Mouse (Mus musculus): ENCODE data around the gene Scin. TPM values are rescaled to one million over a fixed set of nuclear protein-coding genes. Genes with fewer than 3 reads are reported as not detected.

The Scin gene
- polyA plus RNA-seq, 1 experiment from 2014 or later = not detected

- no peak overlapping the region for H3K4me3 ChIP-seq (replicated peaks; ENCODE audit: low read length)
- ATAC-seq (ENCODE audit: low FRiP score) (no peak), DNase-seq (ENCODE audit: low spot score) (no peak)
- H3K27ac ChIP-seq = no peak overlapping the region
- no peak overlapping the region for H3K4me2 ChIP-seq (replicated peaks)
- H3K9ac ChIP-seq = no peak overlapping the region
- H3K27me3 ChIP-seq (ENCODE audit: control insufficient read depth, insufficient read depth, low read length) = no peaks in the 10 kb centered on the region
- 91% methylated on average over 8 of the region's 8 CpGs for WGBS
- no peaks in the 10 kb centered on the region for H3K9me3 ChIP-seq (ENCODE audit: control insufficient read depth, low read length)
- H3K4me1 ChIP-seq (replicated peaks; ENCODE audit: control insufficient read depth, insufficient read depth, low read length) = no peaks in the 10 kb centered on the region
- H3K36me3 ChIP-seq (replicated peaks; ENCODE audit: control insufficient read depth, insufficient read depth) = no peaks in the 10 kb centered on the region
Observed at GRCm38 (mm10) chr12:40152353-40153069, 18.5 kb upstream of the Scin start.

- no peak overlapping the region for H3K4me3 ChIP-seq (replicated peaks; ENCODE audit: low read length)
Observed at GRCm38 (mm10) chr12:40147319-40147718, 13.3 kb upstream of the Scin start.

GRCm38 (mm10) chr12:40146510-40146909 lies 12.5 kb upstream of the Scin start:
- ATAC-seq (ENCODE audit: low FRiP score) (no peak), DNase-seq (ENCODE audit: low spot score) (no peak)
- Histone ChIP-seq H3K9me3 (ENCODE audit: control insufficient read depth, low read length) (no peaks in the 10 kb centered on the region), H3K36me3 (replicated peaks; ENCODE audit: control insufficient read depth, insufficient read depth) (no peaks in the 10 kb centered on the region), H3K27ac (no peak overlapping the region), H3K9ac (no peak overlapping the region), H3K27me3 (ENCODE audit: control insufficient read depth, insufficient read depth, low read length) (no peaks in the 10 kb centered on the region), H3K4me3 (replicated peaks; ENCODE audit: low read length) (no peak overlapping the region), H3K4me1 (replicated peaks; ENCODE audit: control insufficient read depth, insufficient read depth, low read length) (no peaks in the 10 kb centered on the region), H3K4me2 (replicated peaks) (no peak overlapping the region)
- 81% methylated on average over 5 of the region's 5 CpGs for WGBS

More at GRCm38 (mm10) chr12:40147319-40147718, 13.3 kb upstream of the Scin start:
- ATAC-seq (ENCODE audit: low FRiP score) (no peak), DNase-seq (ENCODE audit: low spot score) (no peak)
- 88% methylated on average over 4 of the region's 4 CpGs for WGBS
- H3K9me3 ChIP-seq (ENCODE audit: control insufficient read depth, low read length) = no peaks in the 10 kb centered on the region
- H3K9ac ChIP-seq = no peak overlapping the region
- no peaks in the 10 kb centered on the region for H3K27me3 ChIP-seq (ENCODE audit: control insufficient read depth, insufficient read depth, low read length)
- H3K27ac ChIP-seq = no peak overlapping the region
- H3K4me1 ChIP-seq (replicated peaks; ENCODE audit: control insufficient read depth, insufficient read depth, low read length) = no peaks in the 10 kb centered on the region
- H3K4me2 ChIP-seq (replicated peaks) = no peak overlapping the region
- H3K36me3 ChIP-seq (replicated peaks; ENCODE audit: control insufficient read depth, insufficient read depth) = no peaks in the 10 kb centered on the region

- 87% methylated on average over 5 of the region's 5 CpGs for WGBS
Observed at GRCm38 (mm10) chr12:40140706-40141105, 6.7 kb upstream of the Scin start.

GRCm38 (mm10) chr12:40139484-40140245 lies 5.6 kb upstream of the Scin start:
- no peaks in the 10 kb centered on the region for H3K4me1 ChIP-seq (replicated peaks; ENCODE audit: control insufficient read depth, insufficient read depth, low read length)
- no peaks in the 10 kb centered on the region for H3K36me3 ChIP-seq (replicated peaks; ENCODE audit: control insufficient read depth, insufficient read depth)
- no peaks in the 10 kb centered on the region; the same call in 1 of the 2 replicates for H3K27me3 ChIP-seq (ENCODE audit: control insufficient read depth, insufficient read depth, low read length)
- H3K4me3 ChIP-seq (replicated peaks; ENCODE audit: low read length) = no peak overlapping the region
- no peak overlapping the region for H3K4me2 ChIP-seq (replicated peaks)
- ATAC-seq (ENCODE audit: low FRiP score) (no peak), DNase-seq (ENCODE audit: low spot score) (no peak)
- H3K9ac ChIP-seq = no peak overlapping the region
- H3K9me3 ChIP-seq (ENCODE audit: control insufficient read depth, low read length) = no peaks in the 10 kb centered on the region
- no peak overlapping the region for H3K27ac ChIP-seq
- 83% methylated on average over 8 of the region's 8 CpGs for WGBS

More at GRCm38 (mm10) chr12:40140706-40141105, 6.7 kb upstream of the Scin start:
- Histone ChIP-seq H3K36me3 (replicated peaks; ENCODE audit: control insufficient read depth, insufficient read depth) (no peaks in the 10 kb centered on the region), H3K9me3 (ENCODE audit: control insufficient read depth, low read length) (no peaks in the 10 kb centered on the region), H3K27me3 (ENCODE audit: control insufficient read depth, insufficient read depth, low read length) (no peaks in the 10 kb centered on the region), H3K4me3 (replicated peaks; ENCODE audit: low read length) (no peak overlapping the region), H3K4me2 (replicated peaks) (no peak overlapping the region), H3K27ac (no peak overlapping the region), H3K4me1 (replicated peaks; ENCODE audit: control insufficient read depth, insufficient read depth, low read length) (no peaks in the 10 kb centered on the region), H3K9ac (no peak overlapping the region)
- ATAC-seq (ENCODE audit: low FRiP score) (no peak), DNase-seq (ENCODE audit: low spot score) (no peak)

- no peak overlapping the region for H3K27ac ChIP-seq
- DNase-seq (ENCODE audit: low spot score) (no peak), ATAC-seq (ENCODE audit: low FRiP score) (no peak)
- peak overlapping the region; percentile 41 for H3K4me3 ChIP-seq (replicated peaks; ENCODE audit: low read length)
- H3K36me3 ChIP-seq (replicated peaks; ENCODE audit: control insufficient read depth, insufficient read depth) = no peaks in the 10 kb centered on the region
- H3K9me3 ChIP-seq (ENCODE audit: control insufficient read depth, low read length) = no peaks in the 10 kb centered on the region
- 0 out of 2 replicates have a peak overlapping the region, but pooled peaks have one; percentile 26 for H3K9ac ChIP-seq
- WGBS = 49% methylated on average over 11 of the region's 11 CpGs
- H3K27me3 ChIP-seq (ENCODE audit: control insufficient read depth, insufficient read depth, low read length) = peaks cover 30% of the 10 kb centered on the region
- peaks cover 9% of the 10 kb centered on the region for H3K4me1 ChIP-seq (replicated peaks; ENCODE audit: control insufficient read depth, insufficient read depth, low read length)
- peak overlapping the region; percentile 83 for H3K4me2 ChIP-seq (replicated peaks)
Observed at GRCm38 (mm10) chr12:40134529-40134928, 501 bp upstream of the Scin start.

- H3K9ac ChIP-seq = peak overlapping the region; percentile 31; the same call in 1 of the 2 replicates
- peak overlapping the region; percentile 41 for H3K4me3 ChIP-seq (replicated peaks; ENCODE audit: low read length)
- 21% methylated on average over 10 of the region's 10 CpGs for WGBS
- no peaks in the 10 kb centered on the region for H3K36me3 ChIP-seq (replicated peaks; ENCODE audit: control insufficient read depth, insufficient read depth)
- peak overlapping the region; percentile 83 for H3K4me2 ChIP-seq (replicated peaks)
- no peaks in the 10 kb centered on the region for H3K9me3 ChIP-seq (ENCODE audit: control insufficient read depth, low read length)
- peaks cover 30% of the 10 kb centered on the region for H3K27me3 ChIP-seq (ENCODE audit: control insufficient read depth, insufficient read depth, low read length)
- ATAC-seq (ENCODE audit: low FRiP score) (no peak; the same call in 1 of the 2 replicates), DNase-seq (ENCODE audit: low spot score) (no peak)
- H3K27ac ChIP-seq = no peak overlapping the region
- peaks cover 9% of the 10 kb centered on the region for H3K4me1 ChIP-seq (replicated peaks; ENCODE audit: control insufficient read depth, insufficient read depth, low read length)
Observed at GRCm38 (mm10) chr12:40133194-40133572, 845 bp downstream of the Scin start.

- Histone ChIP-seq H3K4me1 (replicated peaks; ENCODE audit: control insufficient read depth, insufficient read depth, low read length) (no peaks in the 10 kb centered on the region), H3K27ac (no peak overlapping the region), H3K27me3 (ENCODE audit: control insufficient read depth, insufficient read depth, low read length) (no peaks in the 10 kb centered on the region), H3K4me2 (replicated peaks) (no peak overlapping the region), H3K36me3 (replicated peaks; ENCODE audit: control insufficient read depth, insufficient read depth) (no peaks in the 10 kb centered on the region), H3K9me3 (ENCODE audit: control insufficient read depth, low read length) (no peaks in the 10 kb centered on the region), H3K9ac (no peak overlapping the region), H3K4me3 (replicated peaks; ENCODE audit: low read length) (no peak overlapping the region)
- 55% methylated on average over 1 of the region's 2 CpGs for WGBS
- DNase-seq (ENCODE audit: low spot score) (no peak), ATAC-seq (ENCODE audit: low FRiP score) (no peak)
Observed at GRCm38 (mm10) chr12:40118872-40119271, 15.2 kb downstream of the Scin start.

GRCm38 (mm10) chr12:40117045-40117444 lies 17.0 kb downstream of the Scin start:
- 94% methylated on average over 6 of the region's 6 CpGs for WGBS
- no peak for ATAC-seq (ENCODE audit: low FRiP score)

More at GRCm38 (mm10) chr12:40117045-40117444, 17.0 kb downstream of the Scin start:
- Histone ChIP-seq H3K4me2 (replicated peaks) (no peak overlapping the region), H3K27ac (no peak overlapping the region), H3K9ac (no peak overlapping the region), H3K36me3 (replicated peaks; ENCODE audit: control insufficient read depth, insufficient read depth) (no peaks in the 10 kb centered on the region), H3K27me3 (ENCODE audit: control insufficient read depth, insufficient read depth, low read length) (no peaks in the 10 kb centered on the region), H3K4me1 (replicated peaks; ENCODE audit: control insufficient read depth, insufficient read depth, low read length) (no peaks in the 10 kb centered on the region), H3K9me3 (ENCODE audit: control insufficient read depth, low read length) (no peaks in the 10 kb centered on the region), H3K4me3 (replicated peaks; ENCODE audit: low read length) (no peak overlapping the region)
- DNase-seq (ENCODE audit: low spot score) = no peak

Measured in hindbrain, embryonic 14.5 days (tissue).